Mouse (Mus musculus): ENCODE measurements around the gene Dmrtc2. TPM values are rescaled to one million over a fixed set of nuclear protein-coding genes. Genes with fewer than 3 reads are reported as not detected.
A peak's percentile ranks its signal among the peaks of the same experiment; 100 is the strongest.

Gene Dmrtc2
- polyA plus RNA-seq, 2 experiments, result 0.19 TPM; not detected in 1

- WGBS, result 16% methylated on average over 5 of the region's 5 CpGs
- no peak for ATAC-seq (ENCODE audit: low FRiP score, low read depth)
Measured at GRCm38 (mm10) chr7:24850162-24850561, 19.7 kb upstream of the Dmrtc2 start.

DNA sequence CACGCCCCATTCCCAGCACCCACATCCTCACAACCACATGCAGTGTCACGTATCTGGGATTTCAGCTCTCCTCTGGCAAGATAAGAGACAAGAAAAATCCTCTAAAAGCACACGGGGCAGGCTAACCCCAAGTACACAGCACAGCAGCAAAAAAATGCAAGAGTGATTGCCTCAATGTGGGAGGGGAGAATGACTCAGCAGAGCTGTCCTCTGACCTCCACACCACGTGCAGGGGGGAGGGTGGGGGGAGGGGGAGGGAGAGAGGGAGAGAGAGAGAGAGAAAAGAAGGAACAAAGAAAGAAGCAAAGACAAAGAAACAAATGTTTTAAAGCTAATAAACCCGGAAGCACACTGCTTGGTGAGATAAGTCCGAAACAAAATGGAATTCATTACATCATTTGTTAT lies 19.0 kb upstream of the Dmrtc2 start:
- no peak overlapping the region for H3K4me3 ChIP-seq (replicated peaks; ENCODE audit: low read length)
- no peak overlapping the region for H3K4me2 ChIP-seq (replicated peaks; ENCODE audit: low read depth, low read length, severe bottlenecking)
- H3K27me3 ChIP-seq (ENCODE audit: control insufficient read depth, insufficient read depth, low read length), result no peaks in the 10 kb centered on the region
- no peak overlapping the region for H3K9ac ChIP-seq (ENCODE audit: low read depth, low read length, severe bottlenecking)
- no peaks in the 10 kb centered on the region for H3K36me3 ChIP-seq (ENCODE audit: control insufficient read depth, insufficient read depth, low read length)
- no peaks in the 10 kb centered on the region for H3K4me1 ChIP-seq (ENCODE audit: control insufficient read depth, insufficient read depth, low read length)
- DNase-seq (ENCODE audit: low spot score) (no peak), ATAC-seq (ENCODE audit: low FRiP score, low read depth) (no peak)
- H3K9me3 ChIP-seq (ENCODE audit: control insufficient read depth, low read length), result no peaks in the 10 kb centered on the region
- WGBS, result 36% methylated on average over 6 of the region's 6 CpGs
- no peak overlapping the region for H3K27ac ChIP-seq (replicated peaks; ENCODE audit: low read depth, low read length)
- no peak for TF ChIP-seq POLR2A (IDR thresholded peaks at IDR 0.05; ENCODE audit: borderline replicate concordance, extremely low read depth, insufficient read depth, insufficient read length)

More at GRCm38 (mm10) chr7:24850162-24850561, 19.7 kb upstream of the Dmrtc2 start:
- Histone ChIP-seq H3K9ac (ENCODE audit: low read depth, low read length, severe bottlenecking) (no peak overlapping the region), H3K4me2 (replicated peaks; ENCODE audit: low read depth, low read length, severe bottlenecking) (no peak overlapping the region), H3K4me1 (ENCODE audit: control insufficient read depth, insufficient read depth, low read length) (no peaks in the 10 kb centered on the region), H3K4me3 (replicated peaks; ENCODE audit: low read length) (no peak overlapping the region), H3K27ac (replicated peaks; ENCODE audit: low read depth, low read length) (no peak overlapping the region), H3K36me3 (ENCODE audit: control insufficient read depth, insufficient read depth, low read length) (no peaks in the 10 kb centered on the region), H3K27me3 (ENCODE audit: control insufficient read depth, insufficient read depth, low read length) (no peaks in the 10 kb centered on the region), H3K9me3 (ENCODE audit: control insufficient read depth, low read length) (no peaks in the 10 kb centered on the region)
- DNase-seq (ENCODE audit: low spot score), result peak; percentile 4
- no peak for TF ChIP-seq POLR2A (IDR thresholded peaks at IDR 0.05; ENCODE audit: borderline replicate concordance, extremely low read depth, insufficient read depth, insufficient read length)

DNA sequence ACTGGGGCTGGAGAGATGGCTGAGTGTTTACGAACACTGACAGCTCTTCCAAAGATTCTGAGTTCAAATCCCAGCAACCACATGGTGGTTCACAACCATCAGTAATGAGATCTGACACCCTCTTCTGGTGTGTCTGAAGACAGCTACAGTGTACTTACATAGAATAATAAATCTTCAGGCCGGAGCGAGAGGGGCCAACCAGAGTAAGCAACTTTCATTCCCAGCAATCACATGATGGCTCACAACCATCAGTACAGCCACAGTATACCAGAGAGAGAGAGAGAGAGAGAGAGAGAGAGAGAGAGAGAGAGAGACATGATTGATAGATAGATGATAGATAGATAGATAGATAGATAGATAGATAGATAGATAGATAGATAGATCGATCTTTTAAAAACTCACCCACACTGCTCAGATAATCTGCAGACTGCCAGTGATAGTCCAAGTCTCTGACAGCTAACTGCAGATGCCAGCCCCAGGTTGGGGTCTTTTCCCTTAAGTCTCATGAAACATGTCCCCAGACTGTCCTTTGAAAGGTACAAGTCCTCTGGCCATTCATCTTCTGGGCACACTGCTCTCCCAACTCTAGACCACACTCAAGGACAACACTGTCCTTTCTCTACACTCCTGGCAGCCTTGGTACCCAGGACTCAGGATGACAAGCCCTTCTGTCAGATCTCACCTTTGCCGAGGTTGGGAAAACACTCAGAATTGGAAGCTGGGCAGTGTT lies 18.1 kb upstream of the Dmrtc2 start:
- Histone ChIP-seq H3K36me3 (ENCODE audit: control insufficient read depth, insufficient read depth, low read length) (no peaks in the 10 kb centered on the region), H3K9me3 (ENCODE audit: control insufficient read depth, low read length) (no peaks in the 10 kb centered on the region), H3K9ac (ENCODE audit: low read depth, low read length, severe bottlenecking) (no peak overlapping the region), H3K4me2 (replicated peaks; ENCODE audit: low read depth, low read length, severe bottlenecking) (no peak overlapping the region), H3K4me3 (replicated peaks; ENCODE audit: low read length) (no peak overlapping the region), H3K4me1 (ENCODE audit: control insufficient read depth, insufficient read depth, low read length) (no peaks in the 10 kb centered on the region), H3K27ac (replicated peaks; ENCODE audit: low read depth, low read length) (no peak overlapping the region), H3K27me3 (ENCODE audit: control insufficient read depth, insufficient read depth, low read length) (no peaks in the 10 kb centered on the region)
- DNase-seq (ENCODE audit: low spot score) (no peak), ATAC-seq (ENCODE audit: low FRiP score, low read depth) (no peak)
- TF ChIP-seq POLR2A (IDR thresholded peaks at IDR 0.05; ENCODE audit: borderline replicate concordance, extremely low read depth, insufficient read depth, insufficient read length), result no peak
- 85% methylated on average over 5 of the region's 5 CpGs for WGBS

- no peak overlapping the region for H3K4me3 ChIP-seq (replicated peaks; ENCODE audit: low read length)
- H3K4me2 ChIP-seq (replicated peaks; ENCODE audit: low read depth, low read length, severe bottlenecking), result no peak overlapping the region
- no peak for TF ChIP-seq POLR2A (IDR thresholded peaks at IDR 0.05; ENCODE audit: borderline replicate concordance, extremely low read depth, insufficient read depth, insufficient read length)
- DNase-seq (ENCODE audit: low spot score) (no peak), ATAC-seq (ENCODE audit: low FRiP score, low read depth) (no peak)
- H3K9ac ChIP-seq (ENCODE audit: low read depth, low read length, severe bottlenecking), result no peak overlapping the region
- no peaks in the 10 kb centered on the region for H3K27me3 ChIP-seq (ENCODE audit: control insufficient read depth, insufficient read depth, low read length)
- H3K27ac ChIP-seq (replicated peaks; ENCODE audit: low read depth, low read length), result no peak overlapping the region
- 76% methylated on average over 7 of the region's 8 CpGs for WGBS
- H3K9me3 ChIP-seq (ENCODE audit: control insufficient read depth, low read length), result no peaks in the 10 kb centered on the region
- no peaks in the 10 kb centered on the region for H3K4me1 ChIP-seq (ENCODE audit: control insufficient read depth, insufficient read depth, low read length)
- H3K36me3 ChIP-seq (ENCODE audit: control insufficient read depth, insufficient read depth, low read length), result no peaks in the 10 kb centered on the region
Measured at GRCm38 (mm10) chr7:24852557-24853232, 17.2 kb upstream of the Dmrtc2 start.

GRCm38 (mm10) chr7:24853233-24853563 lies 16.7 kb upstream of the Dmrtc2 start:
- DNase-seq (ENCODE audit: low spot score), result no peak
- Histone ChIP-seq H3K9me3 (ENCODE audit: control insufficient read depth, low read length) (no peaks in the 10 kb centered on the region), H3K27ac (replicated peaks; ENCODE audit: low read depth, low read length) (no peak overlapping the region), H3K4me3 (replicated peaks; ENCODE audit: low read length) (no peak overlapping the region), H3K4me1 (ENCODE audit: control insufficient read depth, insufficient read depth, low read length) (no peaks in the 10 kb centered on the region), H3K36me3 (ENCODE audit: control insufficient read depth, insufficient read depth, low read length) (no peaks in the 10 kb centered on the region), H3K4me2 (replicated peaks; ENCODE audit: low read depth, low read length, severe bottlenecking) (no peak overlapping the region), H3K9ac (ENCODE audit: low read depth, low read length, severe bottlenecking) (no peak overlapping the region), H3K27me3 (ENCODE audit: control insufficient read depth, insufficient read depth, low read length) (no peaks in the 10 kb centered on the region)
- TF ChIP-seq POLR2A (IDR thresholded peaks at IDR 0.05; ENCODE audit: borderline replicate concordance, extremely low read depth, insufficient read depth, insufficient read length), result no peak
- no peak for ATAC-seq (ENCODE audit: low FRiP score, low read depth)
